Mouse (Mus musculus): ENCODE results near the gene Cdca5. TPM values are rescaled to one million over a fixed set of nuclear protein-coding genes. Genes with fewer than 3 reads are reported as not detected.

Cdca5 gene
- polyA plus RNA-seq, 1 experiment from 2014 or later: 70.6 TPM

- H3K4me3 ChIP-seq: peak within 1 kb of the TSS; percentile 71
- peaks cover 17% of the 10 kb centered on the region for H3K36me3 ChIP-seq
- H3K4me1 ChIP-seq: peaks cover 19% of the 10 kb centered on the region
- no peaks in the 10 kb centered on the region for H3K27me3 ChIP-seq (ENCODE audit: low read depth, poor library complexity, severe bottlenecking)
- H3K9me3 ChIP-seq (replicated peaks): no peaks in the 10 kb centered on the region
- DNase-seq (ENCODE audit: low spot score): no peak
- H3K27ac ChIP-seq: peak within 1 kb of the TSS; percentile 98
- under 1% methylated on average over 15 of the region's 15 CpGs for WGBS
Observed at GRCm38 (mm10) chr19:6141394-6141749, 56.6 kb downstream of the Cdca5 start, which contains the start of gene Arl2. Gene Arl2 (minus strand): TSS chr19:6141548.

Small RNA genes lying within 50 kb of the gene (microRNA-seq; reads per million reads assigned to microRNA genes)
- not detected for gene Mir6988

Other genes starting within 250 kb of the Cdca5 start
- gene Frmd8, start 209.7 kb upstream of the Cdca5 start, polyA plus RNA-seq (2016; fragmentation: Nextera tagmentation; extraction: Ambion mirVana): 43.5 and 48.7 TPM in 2 replicates
- gene Slc25a45, start 207.2 kb upstream of the Cdca5 start, polyA plus RNA-seq (2016; fragmentation: Nextera tagmentation; extraction: Ambion mirVana): 1.8 TPM in 2 replicates
- 5.2 and 5.9 TPM in 2 replicates for gene Tigd3, start 190.8 kb upstream of the Cdca5 start, polyA plus RNA-seq (2016; fragmentation: Nextera tagmentation; extraction: Ambion mirVana)
- gene Dpf2, start 172.0 kb upstream of the Cdca5 start, polyA plus RNA-seq (2016; fragmentation: Nextera tagmentation; extraction: Ambion mirVana): 223 and 240 TPM in 2 replicates
- 1.3 and 1.7 TPM in 2 replicates for gene Cdc42ep2, start 160.2 kb upstream of the Cdca5 start, polyA plus RNA-seq (2016; fragmentation: Nextera tagmentation; extraction: Ambion mirVana)
- 125 and 130 TPM in 2 replicates for gene Pola2, start 120.8 kb upstream of the Cdca5 start, polyA plus RNA-seq (2016; fragmentation: Nextera tagmentation; extraction: Ambion mirVana)
- not detected in 2 replicates for gene Slc22a20, start 98.8 kb upstream of the Cdca5 start, polyA plus RNA-seq (2016; fragmentation: Nextera tagmentation; extraction: Ambion mirVana)
- 2.0 and 2.4 TPM in 2 replicates for gene Capn1, start 69.1 kb upstream of the Cdca5 start, polyA plus RNA-seq (2016; fragmentation: Nextera tagmentation; extraction: Ambion mirVana)
- 36.9 and 38.6 TPM in 2 replicates for gene Syvn1, start 38.4 kb upstream of the Cdca5 start, polyA plus RNA-seq (2016; fragmentation: Nextera tagmentation; extraction: Ambion mirVana)
- gene Mrpl49, start 27.2 kb upstream of the Cdca5 start, polyA plus RNA-seq (2016; fragmentation: Nextera tagmentation; extraction: Ambion mirVana): 90.3 and 91.4 TPM in 2 replicates
- gene Fau, start 27.1 kb upstream of the Cdca5 start, polyA plus RNA-seq (2016; fragmentation: Nextera tagmentation; extraction: Ambion mirVana): 820 and 955 TPM in 2 replicates
- gene Znhit2, start 23.8 kb upstream of the Cdca5 start, polyA plus RNA-seq (2016; fragmentation: Nextera tagmentation; extraction: Ambion mirVana): 35.2 and 36.1 TPM in 2 replicates
- gene Tm7sf2, start 16.6 kb upstream of the Cdca5 start, polyA plus RNA-seq (2016; fragmentation: Nextera tagmentation; extraction: Ambion mirVana): 24.4 and 28.8 TPM in 2 replicates
- 62.1 and 75.7 TPM in 2 replicates for gene Vps51, start 7.8 kb upstream of the Cdca5 start, polyA plus RNA-seq (2016; fragmentation: Nextera tagmentation; extraction: Ambion mirVana)
- not detected in 2 replicates for gene Tmem262, start 5.0 kb upstream of the Cdca5 start, polyA plus RNA-seq (2016; fragmentation: Nextera tagmentation; extraction: Ambion mirVana)
- gene Gm28374, start 2.7 kb upstream of the Cdca5 start, polyA plus RNA-seq (2016; fragmentation: Nextera tagmentation; extraction: Ambion mirVana): 1.3 and 1.6 TPM in 2 replicates
- 74.3 and 85.4 TPM in 2 replicates for gene Zfpl1, start within 50 bp of the Cdca5 start, polyA plus RNA-seq (2016; fragmentation: Nextera tagmentation; extraction: Ambion mirVana)
- 0.56 and 0.89 TPM in 2 replicates for gene AC131692.1, start 9.4 kb downstream of the Cdca5 start, polyA plus RNA-seq (2016; fragmentation: Nextera tagmentation; extraction: Ambion mirVana)
- gene Naaladl1, start 20.8 kb downstream of the Cdca5 start, polyA plus RNA-seq (2016; fragmentation: Nextera tagmentation; extraction: Ambion mirVana): 0.54 and 0.75 TPM in 2 replicates
- 65.4 and 73.3 TPM in 2 replicates for gene Sac3d1, start 33.7 kb downstream of the Cdca5 start, polyA plus RNA-seq (2016; fragmentation: Nextera tagmentation; extraction: Ambion mirVana)
- gene Snx15, start 43.3 kb downstream of the Cdca5 start, polyA plus RNA-seq (2016; fragmentation: Nextera tagmentation; extraction: Ambion mirVana): 25.7 and 28.7 TPM in 2 replicates
- not detected in 2 replicates for gene Batf2, start 56.0 kb downstream of the Cdca5 start, polyA plus RNA-seq (2016; fragmentation: Nextera tagmentation; extraction: Ambion mirVana)
- gene Arl2, start 56.6 kb downstream of the Cdca5 start, polyA plus RNA-seq (2016; fragmentation: Nextera tagmentation; extraction: Ambion mirVana): 97.0 and 112 TPM in 2 replicates
- not detected in 2 replicates for gene Majin, start 99.4 kb downstream of the Cdca5 start, polyA plus RNA-seq (2016; fragmentation: Nextera tagmentation; extraction: Ambion mirVana)
- gene Gpha2, start 141.4 kb downstream of the Cdca5 start, polyA plus RNA-seq (2016; fragmentation: Nextera tagmentation; extraction: Ambion mirVana): 0.97 and 2.1 TPM in 2 replicates
- 16.6 and 17.2 TPM in 2 replicates for gene Ppp2r5b, start 150.9 kb downstream of the Cdca5 start, polyA plus RNA-seq (2016; fragmentation: Nextera tagmentation; extraction: Ambion mirVana)
- 11.4 and 13.0 TPM in 2 replicates for gene Atg2a, start 156.7 kb downstream of the Cdca5 start, polyA plus RNA-seq (2016; fragmentation: Nextera tagmentation; extraction: Ambion mirVana)
- gene Ehd1, start 191.7 kb downstream of the Cdca5 start, polyA plus RNA-seq (2016; fragmentation: Nextera tagmentation; extraction: Ambion mirVana): 72.5 and 74.9 TPM in 2 replicates
- 0.15 and 0.38 TPM in 2 replicates for gene Cdc42bpg, start 221.5 kb downstream of the Cdca5 start, polyA plus RNA-seq (2016; fragmentation: Nextera tagmentation; extraction: Ambion mirVana)
- gene Men1, start 250.0 kb downstream of the Cdca5 start, polyA plus RNA-seq (2016; fragmentation: Nextera tagmentation; extraction: Ambion mirVana): 118 and 120 TPM in 2 replicates